Mouse (Mus musculus) testis, adult 2 months (tissue): Measurements from ENCODE around the gene Slc22a23.

Experiments
- CTCF ChIP-seq: fragments of 200-500 bp; IDR thresholded peaks from 2 replicates; pipeline ENCODE4 v1.5.1; 2012; ENCODE audit warnings: low read depth, mild to moderate bottlenecking, inconsistent platforms, low read length, moderate library complexity; ENCODE audit not compliant: control insufficient read depth, insufficient read depth, insufficient replicate concordance
- POLR2A ChIP-seq: fragments of 200-500 bp; IDR thresholded peaks from 2 replicates; pipeline ENCODE4 v1.6.1; 2012; ENCODE audit warnings: low read depth, mild to moderate bottlenecking, inconsistent platforms, low read length, moderate library complexity; ENCODE audit not compliant: control insufficient read depth

DNA sequence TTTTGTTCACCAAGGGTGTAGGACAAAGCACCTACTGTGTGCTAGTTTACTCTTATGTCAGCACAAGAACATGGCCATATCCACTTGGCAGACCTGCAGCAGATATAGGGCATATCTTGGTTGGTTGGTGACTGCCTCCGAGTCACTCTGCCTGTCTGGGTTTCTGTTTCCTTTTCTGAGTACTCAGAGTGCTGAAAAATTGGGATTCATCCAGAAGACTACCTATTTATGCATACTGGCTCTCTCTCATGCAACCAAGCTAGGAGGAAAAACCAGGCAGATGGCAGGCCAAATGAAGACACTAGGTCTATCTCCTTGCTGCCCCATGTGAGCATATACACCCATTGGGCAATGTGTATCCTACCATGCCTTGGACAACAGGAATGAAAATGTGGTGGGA is 149.3 kb downstream of the Slc22a23 start:
- TF ChIP-seq POLR2A (no peak), CTCF (no peak)
